Mouse (Mus musculus) forebrain, postnatal 0 days (tissue): ENCODE measurements around the gene Lrp10. TPM values are rescaled to one million over a fixed set of nuclear protein-coding genes. Genes with fewer than 3 reads are reported as not detected.

Source experiments
- ATAC-seq: fragments of 200-750 bp; cut with Nextera tagmentation; 2 replicates; pipeline ENCODE4 v1.8.0; 2017; ENCODE audit warnings: mild to moderate bottlenecking, moderate library complexity
- DNase-seq: peaks from one replicate; pipeline ENCODE4 v3.0.0-alpha.2; 2015
- H3K27ac ChIP-seq: fragments of 300-500 bp; sonication (generic); 2 replicates; pipeline ENCODE4 v1.5.1; 2014; ENCODE audit warnings: low read depth, mild to moderate bottlenecking, antibody characterized with exemption, low read length, moderate library complexity, mixed read lengths
- H3K27me3 ChIP-seq: fragments of 300-500 bp; sonication (generic); 2 replicates; pipeline ENCODE4 v1.6.1; 2014; ENCODE audit warnings: mild to moderate bottlenecking, low read length, mixed read lengths; ENCODE audit not compliant: insufficient read depth
- H3K36me3 ChIP-seq: fragments of 300-500 bp; sonication (generic); 2 replicates; pipeline ENCODE4 v1.6.1; 2014; ENCODE audit warnings: mild to moderate bottlenecking, moderate library complexity; ENCODE audit not compliant: insufficient read depth
- H3K4me1 ChIP-seq: fragments of 300-500 bp; sonication (generic); 2 replicates; pipeline ENCODE4 v1.6.1; 2014; ENCODE audit warnings: antibody characterized with exemption; ENCODE audit not compliant: insufficient read depth
- H3K4me2 ChIP-seq: fragments of 300-500 bp; sonication (generic); 2 replicates; pipeline ENCODE4 v1.6.1; 2014; ENCODE audit warnings: low read depth, mild to moderate bottlenecking, moderate library complexity
- H3K4me3 ChIP-seq: fragments of 300-500 bp; sonication (generic); 2 replicates; pipeline ENCODE4 v1.5.1; 2014; ENCODE audit warnings: low read depth, low read length, mixed read lengths
- H3K9ac ChIP-seq: fragments of 300-500 bp; sonication (generic); 2 replicates; pipeline ENCODE4 v1.6.1; 2014; ENCODE audit warnings: mild to moderate bottlenecking
- H3K9me3 ChIP-seq: fragments of 300-500 bp; sonication (generic); 2 replicates; pipeline ENCODE4 v1.6.1; 2016; ENCODE audit warnings: low read length
- CTCF ChIP-seq: sonication (generic); IDR thresholded peaks from 2 replicates; pipeline ENCODE4 v1.5.1; 2016; ENCODE audit warnings: antibody characterized with exemption, control low read depth, low read depth
- WGBS: fragments of 180-500 bp; shearing (Covaris S2); extraction: QIAGEN DNeasy Blood & Tissue Kit; methylation state at CpG from one replicate; pipeline ENCODE4 v1.1.7; 2014; 5-methylcytosine and 5-hydroxymethylcytosine counted together
- polyA plus RNA-seq: library from polyadenylated mRNA; unstranded; fragments of >200 nt; fragmentation: Nextera tagmentation; extraction: Ambion mirVana; gene quantifications from 2 replicates; pipeline ENCODE4 v1.2.1, GENCODE M21; 2015
- total RNA-seq: library from RNA; depleted of rRNA; stranded (reverse); fragments of >200 nt; gene quantifications from 2 replicates; pipeline ENCODE4 v1.2.3, GENCODE M21; 2014

Gene Lrp10
- total and polyA plus RNA-seq, 2 experiments from 2014 or later = 38.5 to 39.6 TPM

- Histone ChIP-seq H3K4me1 (0 out of 2 replicates have a peak, but pooled peaks cover 3% of the 10 kb centered on the region), H3K9ac (peak within 1 kb of the TSS; percentile 75), H3K36me3 (peaks cover 3% of the 10 kb centered on the region; the same call in 1 of the 2 replicates), H3K27me3 (no peaks in the 10 kb centered on the region), H3K27ac (peak within 1 kb of the TSS; percentile 75), H3K4me3 (peak within 1 kb of the TSS; percentile 59), H3K4me2 (peak within 1 kb of the TSS; percentile 88), H3K9me3 (no peaks in the 10 kb centered on the region)
- DNase-seq (peak; percentile 91), ATAC-seq (peak; percentile 95)
- no peak for TF ChIP-seq CTCF
- WGBS = under 1% methylated on average over 22 of the region's 23 CpGs
Observed at GRCm38 (mm10) chr14:54475941-54476844, 12.3 kb downstream of the Lrp10 start, which contains the start of gene Rem2. Gene Rem2, plus strand, starts transcription at chr14:54476100.

GRCm38 (mm10) chr14:54477172-54477909 is 13.4 kb downstream of the Lrp10 start:
- no peak for ATAC-seq
- H3K4me1 ChIP-seq = 0 out of 2 replicates have a peak, but pooled peaks cover 3% of the 10 kb centered on the region
- peak overlapping the region; percentile 59 for H3K4me3 ChIP-seq
- no peak for TF ChIP-seq CTCF
- H3K9me3 ChIP-seq = no peaks in the 10 kb centered on the region
- WGBS = 76% methylated on average over 15 of the region's 15 CpGs
- H3K27ac ChIP-seq = no peak overlapping the region
- H3K9ac ChIP-seq = peak overlapping the region; percentile 75; the same call in 1 of the 2 replicates
- H3K36me3 ChIP-seq = peaks cover 3% of the 10 kb centered on the region; the same call in 1 of the 2 replicates
- no peaks in the 10 kb centered on the region for H3K27me3 ChIP-seq
- peak overlapping the region; percentile 88 for H3K4me2 ChIP-seq
- no peak for DNase-seq

GRCm38 (mm10) chr14:54479451-54479920 is 15.5 kb downstream of the Lrp10 start:
- no peak; the same call in 1 of the 2 replicates for TF ChIP-seq CTCF
- ATAC-seq = no peak
- no peak for DNase-seq
- 4% methylated on average over 40 of the region's 40 CpGs for WGBS
- H3K9ac ChIP-seq = peak overlapping the region; percentile 37; the same call in 1 of the 2 replicates
- H3K4me1 ChIP-seq = 0 out of 2 replicates have a peak, but pooled peaks cover 3% of the 10 kb centered on the region
- no peaks in the 10 kb centered on the region for H3K27me3 ChIP-seq
- H3K27ac ChIP-seq = no peak overlapping the region
- peaks cover 3% of the 10 kb centered on the region; the same call in 1 of the 2 replicates for H3K36me3 ChIP-seq
- H3K9me3 ChIP-seq = no peaks in the 10 kb centered on the region
- H3K4me3 ChIP-seq = peak overlapping the region; percentile 25
- peak overlapping the region; percentile 50 for H3K4me2 ChIP-seq

- Histone ChIP-seq H3K36me3 (peaks cover 3% of the 10 kb centered on the region; the same call in 1 of the 2 replicates), H3K4me2 (no peak overlapping the region), H3K4me3 (no peak overlapping the region), H3K27ac (no peak overlapping the region), H3K9ac (no peak overlapping the region), H3K4me1 (0 out of 2 replicates have a peak, but pooled peaks cover 3% of the 10 kb centered on the region), H3K27me3 (no peaks in the 10 kb centered on the region), H3K9me3 (no peaks in the 10 kb centered on the region)
- DNase-seq (no peak), ATAC-seq (no peak)
- no peak for TF ChIP-seq CTCF
- WGBS = 61% methylated on average over 6 of the region's 6 CpGs
Observed at GRCm38 (mm10) chr14:54480673-54481072, 16.7 kb downstream of the Lrp10 start.

GRCm38 (mm10) chr14:54481402-54481801 is 17.5 kb downstream of the Lrp10 start:
- Histone ChIP-seq H3K4me2 (no peak overlapping the region), H3K4me3 (no peak overlapping the region), H3K9ac (no peak overlapping the region), H3K27ac (no peak overlapping the region), H3K27me3 (no peaks in the 10 kb centered on the region), H3K36me3 (peaks cover 3% of the 10 kb centered on the region; the same call in 1 of the 2 replicates), H3K4me1 (0 out of 2 replicates have a peak, but pooled peaks cover 3% of the 10 kb centered on the region), H3K9me3 (no peaks in the 10 kb centered on the region)
- ATAC-seq (no peak), DNase-seq (no peak)
- no peak for TF ChIP-seq CTCF
- 88% methylated on average over 8 of the region's 8 CpGs for WGBS

- H3K4me2 ChIP-seq = no peak overlapping the region
- TF ChIP-seq CTCF = peak; percentile 67
- ATAC-seq (no peak), DNase-seq (peak; percentile 49)
- H3K27me3 ChIP-seq = no peaks in the 10 kb centered on the region
- H3K4me3 ChIP-seq = no peak overlapping the region
- 39% methylated on average over 9 of the region's 9 CpGs for WGBS
- no peak overlapping the region for H3K27ac ChIP-seq
- H3K4me1 ChIP-seq = 0 out of 2 replicates have a peak, but pooled peaks cover 3% of the 10 kb centered on the region
- no peaks in the 10 kb centered on the region for H3K9me3 ChIP-seq
- no peak overlapping the region for H3K9ac ChIP-seq
- peaks cover 3% of the 10 kb centered on the region; the same call in 1 of the 2 replicates for H3K36me3 ChIP-seq
Observed at GRCm38 (mm10) chr14:54482498-54482897, 18.6 kb downstream of the Lrp10 start.
